Mouse (Mus musculus): ENCODE measurements around the gene Mars2. TPM values are rescaled to one million over a fixed set of nuclear protein-coding genes. Genes with fewer than 3 reads are reported as not detected.

Mars2 gene
- polyA plus RNA-seq, 1 experiment from 2014 or later, result 3.3 TPM

DNA sequence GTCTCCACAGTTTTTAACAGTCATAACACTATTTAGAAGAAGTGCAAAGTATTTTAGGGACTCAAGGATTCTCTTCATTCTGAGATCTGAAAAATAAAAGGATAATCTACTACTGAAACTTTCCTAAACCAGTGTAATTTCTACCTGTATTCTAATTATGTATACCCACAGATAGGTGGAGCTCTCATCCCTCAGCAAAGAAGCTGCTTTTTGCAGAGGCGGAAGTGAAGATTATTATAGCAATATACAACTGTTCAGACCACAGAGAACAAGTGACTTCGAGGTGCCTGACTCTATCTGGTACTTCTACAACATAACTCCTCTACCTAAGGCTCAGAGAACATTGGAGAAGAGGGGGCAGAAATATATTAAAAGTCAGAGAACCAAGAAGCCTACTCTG, 28.5 kb downstream of the Mars2 start:
- ATAC-seq (ENCODE audit: insufficient read depth), result no peak
- Histone ChIP-seq H3K27me3 (ENCODE audit: insufficient read depth, low read length) (no peaks in the 10 kb centered on the region), H3K9ac (no peak overlapping the region), H3K9me3 (ENCODE audit: low read depth, low read length) (no peaks in the 10 kb centered on the region), H3K4me3 (ENCODE audit: low read depth, low read length) (no peak overlapping the region), H3K27ac (ENCODE audit: low read depth) (no peak overlapping the region), H3K36me3 (ENCODE audit: insufficient read depth) (no peaks in the 10 kb centered on the region), H3K4me2 (no peak overlapping the region), H3K4me1 (ENCODE audit: insufficient read depth) (no peaks in the 10 kb centered on the region)
- WGBS, result 52% methylated on average over 2 of the region's 2 CpGs
- TF ChIP-seq CTCF (IDR thresholded peaks at IDR 0.05; ENCODE audit: low read depth), result no peak
- no peak for DNase-seq

DNA sequence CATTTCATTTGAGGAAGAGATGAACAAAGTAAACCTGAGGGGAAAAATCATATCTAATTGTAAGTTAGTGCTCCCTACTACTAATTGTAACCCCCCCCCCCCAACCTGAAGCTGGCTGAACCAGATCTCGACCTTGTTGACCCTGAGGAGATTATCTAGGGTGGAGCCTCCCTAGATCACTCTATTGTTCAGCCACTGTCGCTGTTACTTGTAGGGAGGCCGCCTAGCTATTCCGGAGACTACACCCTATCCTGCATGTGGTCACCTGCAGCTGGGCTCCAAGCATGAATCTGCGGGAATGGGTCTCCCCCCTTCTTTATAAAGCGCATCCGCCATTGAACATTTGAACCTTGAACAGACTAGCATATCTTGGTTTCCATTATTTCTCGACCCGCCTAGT, 42.1 kb downstream of the Mars2 start:
- no peak overlapping the region for H3K4me3 ChIP-seq (ENCODE audit: low read depth, low read length)
- H3K9ac ChIP-seq, result no peak overlapping the region
- no peaks in the 10 kb centered on the region for H3K36me3 ChIP-seq (ENCODE audit: insufficient read depth)
- DNase-seq, result no peak
- 71% methylated on average over 9 of the region's 9 CpGs for WGBS
- H3K27ac ChIP-seq (ENCODE audit: low read depth), result no peak overlapping the region
- TF ChIP-seq CTCF (IDR thresholded peaks at IDR 0.05; ENCODE audit: low read depth), result no peak
- ATAC-seq (ENCODE audit: insufficient read depth), result no peak
- H3K4me2 ChIP-seq, result no peak overlapping the region
- H3K4me1 ChIP-seq (ENCODE audit: insufficient read depth), result no peaks in the 10 kb centered on the region
- no peaks in the 10 kb centered on the region for H3K27me3 ChIP-seq (ENCODE audit: insufficient read depth, low read length)
- H3K9me3 ChIP-seq (ENCODE audit: low read depth, low read length), result no peaks in the 10 kb centered on the region

Other genes starting within 250 kb of the Mars2 start
- gene Sf3b1, start 209.7 kb upstream of the Mars2 start, polyA plus RNA-seq (2014; fragmentation: Nextera tagmentation; extraction: Ambion mirVana), result 313 and 342 TPM in 2 replicates
- 21.1 and 22.9 TPM in 2 replicates for gene Coq10b, start 184.4 kb upstream of the Mars2 start, polyA plus RNA-seq (2014; fragmentation: Nextera tagmentation; extraction: Ambion mirVana)
- gene Hspe1, start 149.0 kb upstream of the Mars2 start, polyA plus RNA-seq (2014; fragmentation: Nextera tagmentation; extraction: Ambion mirVana), result 435 and 439 TPM in 2 replicates
- 312 and 315 TPM in 2 replicates for gene Hspd1, start 148.9 kb upstream of the Mars2 start, polyA plus RNA-seq (2014; fragmentation: Nextera tagmentation; extraction: Ambion mirVana)
- 141 TPM in 2 replicates for gene Mob4, start 105.9 kb upstream of the Mars2 start, polyA plus RNA-seq (2014; fragmentation: Nextera tagmentation; extraction: Ambion mirVana)
- gene Rftn2, start 10.4 kb upstream of the Mars2 start, polyA plus RNA-seq (2014; fragmentation: Nextera tagmentation; extraction: Ambion mirVana), result 12.1 and 12.6 TPM in 2 replicates
- gene Boll, start 126.3 kb downstream of the Mars2 start, polyA plus RNA-seq (2014; fragmentation: Nextera tagmentation; extraction: Ambion mirVana), result 0.32 TPM in 1 of 2 replicates, not detected in the other
- 1.9 and 2.1 TPM in 2 replicates for gene Plcl1, start 168.7 kb downstream of the Mars2 start, polyA plus RNA-seq (2014; fragmentation: Nextera tagmentation; extraction: Ambion mirVana)

Data from lung, embryonic 14.5 days (tissue).